Mouse (Mus musculus) embryonic facial prominence, embryonic 11.5 days (tissue): ENCODE measurements at regions not wholly inside any gene's neighbourhood (a gene's known extent, or its start where the extent isn't known, plus 50 kb on each side); places are given as distances from the start of the nearest gene placed in this dataset.

Source experiments
- ATAC-seq: fragments of 200-750 bp; cut with Nextera tagmentation; replicated peaks from 2 replicates; pipeline ENCODE4 v1.8.0; 2017; ENCODE audit warnings: low read depth; ENCODE audit not compliant: insufficient number of reproducible peaks, low FRiP score, low TSS enrichment
- DNase-seq: peaks from one replicate; pipeline ENCODE4 v3.0.0-alpha.2; 2015; ENCODE audit warnings: low spot score
- H3K27ac ChIP-seq: fragments of 300-500 bp; sonication (generic); replicated peaks from 2 replicates; pipeline ENCODE4 v1.5.1; 2014; ENCODE audit warnings: mild to moderate bottlenecking, low read depth, low read length, control low read depth
- H3K27me3 ChIP-seq: fragments of 300-500 bp; sonication (generic); 2 replicates; pipeline ENCODE4 v1.6.1; 2014; ENCODE audit warnings: mild to moderate bottlenecking, low read length, moderate library complexity, mixed read lengths; ENCODE audit not compliant: control insufficient read depth, insufficient read depth
- H3K36me3 ChIP-seq: fragments of 300-500 bp; sonication (generic); replicated peaks from 2 replicates; pipeline ENCODE4 v1.6.1; 2014; ENCODE audit warnings: low read depth, mild to moderate bottlenecking, low read length, moderate library complexity, mixed read lengths; ENCODE audit not compliant: control insufficient read depth, insufficient read depth
- H3K4me1 ChIP-seq: fragments of 300-500 bp; sonication (generic); 2 replicates; pipeline ENCODE4 v1.6.1; 2014; ENCODE audit warnings: low read length, mixed read lengths; ENCODE audit not compliant: control insufficient read depth, insufficient read depth
- H3K4me2 ChIP-seq: fragments of 300-500 bp; sonication (generic); 2 replicates; pipeline ENCODE4 v1.6.1; 2014; ENCODE audit warnings: low read depth, mild to moderate bottlenecking, control low read depth, low read length, moderate library complexity
- H3K4me3 ChIP-seq: fragments of 300-500 bp; sonication (generic); 2 replicates; pipeline ENCODE4 v1.5.1; 2014; ENCODE audit warnings: low read depth, low read length, control low read depth
- H3K9ac ChIP-seq: fragments of 300-500 bp; sonication (generic); replicated peaks from 2 replicates; pipeline ENCODE4 v1.6.1; 2014; ENCODE audit warnings: mild to moderate bottlenecking, control low read depth, low read length
- H3K9me3 ChIP-seq: fragments of 300-500 bp; sonication (generic); replicated peaks from 2 replicates; pipeline ENCODE4 v1.6.1; 2016; ENCODE audit warnings: mild to moderate bottlenecking, low read length, inconsistent platforms, mixed read lengths; ENCODE audit not compliant: control insufficient read depth
- WGBS: fragments of 180-500 bp; shearing (Covaris S2); extraction: QIAGEN DNeasy Blood & Tissue Kit; methylation state at CpG from one replicate; pipeline ENCODE4 v1.1.7; 2014; 5-methylcytosine and 5-hydroxymethylcytosine counted together

- Histone ChIP-seq H3K4me3 (no peak overlapping the region), H3K9me3 (no peaks in the 10 kb centered on the region), H3K27ac (no peak overlapping the region), H3K36me3 (no peaks in the 10 kb centered on the region), H3K27me3 (no peaks in the 10 kb centered on the region), H3K4me1 (no peaks in the 10 kb centered on the region), H3K4me2 (no peak overlapping the region), H3K9ac (no peak overlapping the region)
- 86% methylated on average over 16 of the region's 16 CpGs for WGBS
- ATAC-seq = no peak
- no peak for DNase-seq
Observed at GRCm38 (mm10) chr10:99488195-99489080, 225.4 kb downstream of the Dusp6 start.

- Histone ChIP-seq H3K27me3 (no peaks in the 10 kb centered on the region), H3K9me3 (no peaks in the 10 kb centered on the region), H3K9ac (no peak overlapping the region), H3K4me1 (no peaks in the 10 kb centered on the region), H3K27ac (no peak overlapping the region), H3K36me3 (no peaks in the 10 kb centered on the region), H3K4me3 (no peak overlapping the region), H3K4me2 (no peak overlapping the region)
- ATAC-seq = no peak
- DNase-seq = no peak
- 75% methylated on average over 17 of the region's 17 CpGs for WGBS
Observed at GRCm38 (mm10) chr10:99511514-99512237, 247.8 kb downstream of the Csl start.

- WGBS = 91% methylated on average over 4 of the region's 4 CpGs
Observed at GRCm38 (mm10) chr10:99517944-99518343, 241.5 kb downstream of the Csl start.

GRCm38 (mm10) chr10:99519479-99519878, 240.0 kb downstream of the Csl start:
- Histone ChIP-seq H3K4me1 (no peaks in the 10 kb centered on the region), H3K27me3 (no peaks in the 10 kb centered on the region), H3K9me3 (no peaks in the 10 kb centered on the region), H3K9ac (no peak overlapping the region), H3K4me3 (no peak overlapping the region), H3K27ac (no peak overlapping the region), H3K4me2 (no peak overlapping the region), H3K36me3 (no peaks in the 10 kb centered on the region)
- DNase-seq = no peak
- no peak for ATAC-seq
- 28% methylated on average over 4 of the region's 4 CpGs for WGBS

More at GRCm38 (mm10) chr10:99517944-99518343, 241.5 kb downstream of the Csl start:
- ATAC-seq = no peak
- Histone ChIP-seq H3K27me3 (no peaks in the 10 kb centered on the region), H3K4me1 (no peaks in the 10 kb centered on the region), H3K9me3 (no peaks in the 10 kb centered on the region), H3K9ac (no peak overlapping the region), H3K4me2 (no peak overlapping the region), H3K36me3 (no peaks in the 10 kb centered on the region), H3K27ac (no peak overlapping the region), H3K4me3 (no peak overlapping the region)
- DNase-seq = no peak

GRCm38 (mm10) chr10:99523817-99524216, 235.6 kb downstream of the Csl start:
- no peak overlapping the region for H3K4me2 ChIP-seq
- no peaks in the 10 kb centered on the region for H3K27me3 ChIP-seq
- H3K36me3 ChIP-seq = no peaks in the 10 kb centered on the region
- no peak for DNase-seq
- no peak for ATAC-seq
- H3K4me3 ChIP-seq = no peak overlapping the region
- H3K9me3 ChIP-seq = no peaks in the 10 kb centered on the region
- no peak overlapping the region for H3K27ac ChIP-seq
- H3K9ac ChIP-seq = no peak overlapping the region
- no peaks in the 10 kb centered on the region for H3K4me1 ChIP-seq
- WGBS = 46% methylated on average over 5 of the region's 5 CpGs

DNA sequence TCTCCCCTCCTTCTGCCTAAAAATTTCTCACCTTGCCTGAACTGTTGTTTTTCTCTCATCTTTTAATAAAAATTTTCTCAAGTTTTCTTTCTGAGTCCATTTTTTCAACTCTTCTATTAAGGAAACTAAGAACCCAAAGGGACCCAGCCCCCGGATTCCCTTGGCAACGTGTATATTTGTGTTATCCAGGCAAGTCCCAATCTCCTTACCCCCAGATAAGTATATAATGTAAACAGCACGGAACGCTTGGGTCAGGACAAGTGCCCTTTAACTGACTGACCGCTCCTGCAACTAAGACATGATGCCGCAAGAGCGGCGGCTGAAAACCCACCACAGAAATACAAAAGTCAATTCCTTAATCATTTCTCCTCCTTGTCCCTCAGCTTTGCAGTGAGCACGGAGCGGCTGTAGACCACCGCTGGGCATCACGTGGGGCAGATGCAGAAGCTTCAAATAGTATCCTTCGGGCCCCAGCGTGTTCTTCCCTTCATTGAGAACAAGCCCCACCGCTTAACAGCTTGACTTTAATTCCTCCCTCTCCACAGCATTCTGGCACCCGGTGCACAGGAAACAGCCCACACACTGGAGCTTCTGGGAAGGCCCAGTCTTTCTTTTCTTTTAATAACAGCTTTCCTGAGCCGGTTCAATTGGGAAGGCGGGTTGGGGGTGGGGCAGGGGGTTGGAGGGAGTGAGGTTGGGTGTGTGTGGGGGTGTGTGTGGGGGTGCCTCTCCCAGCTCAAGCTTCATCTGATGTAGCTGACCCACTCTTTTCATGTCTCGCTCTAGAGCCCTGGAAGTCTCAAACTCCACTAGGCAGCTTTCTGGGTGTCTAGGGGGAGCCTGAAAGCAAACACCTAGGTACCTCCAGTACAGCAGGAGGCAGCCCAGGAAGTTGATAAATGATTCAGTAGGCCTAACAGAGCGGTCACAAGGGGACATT, 234.9 kb downstream of the Csl start:
- 32% methylated on average over 20 of the region's 20 CpGs for WGBS
- Histone ChIP-seq H3K4me1 (no peaks in the 10 kb centered on the region), H3K4me2 (no peak overlapping the region), H3K27me3 (no peaks in the 10 kb centered on the region), H3K9ac (no peak overlapping the region), H3K4me3 (no peak overlapping the region), H3K36me3 (no peaks in the 10 kb centered on the region), H3K27ac (no peak overlapping the region), H3K9me3 (no peaks in the 10 kb centered on the region)
- ATAC-seq (no peak), DNase-seq (peak; percentile 29)

GRCm38 (mm10) chr10:99526148-99526547, 233.3 kb downstream of the Csl start:
- H3K4me2 ChIP-seq = no peak overlapping the region
- H3K27ac ChIP-seq = no peak overlapping the region
- 86% methylated on average over 4 of the region's 4 CpGs for WGBS
- no peaks in the 10 kb centered on the region for H3K27me3 ChIP-seq
- no peaks in the 10 kb centered on the region for H3K4me1 ChIP-seq
- H3K36me3 ChIP-seq = no peaks in the 10 kb centered on the region
- DNase-seq (no peak), ATAC-seq (no peak)
- H3K4me3 ChIP-seq = no peak overlapping the region
- no peaks in the 10 kb centered on the region for H3K9me3 ChIP-seq
- no peak overlapping the region for H3K9ac ChIP-seq
